Mouse (Mus musculus): ENCODE data around the gene Tfr2. TPM values are rescaled to one million over a fixed set of nuclear protein-coding genes. Genes with fewer than 3 reads are reported as not detected.

The Tfr2 gene
- 1 to 10 TPM; 8.1 to 8.9 TPM for total RNA-seq (2021)

- DNase-seq (ENCODE audit: low spot score in 2 of 2) = no peak
- intact Hi-C loops (cut with DNase I) = no loop called here
Observed at GRCm38 (mm10) chr5:137569665-137570064, at the start of gene Tfr2. Gene Tfr2 (plus strand): TSS chr5:137569840.

GRCm38 (mm10) chr5:137521861-137522260 is 47.8 kb upstream of the Tfr2 start:
- no peak for DNase-seq (ENCODE audit: low spot score in 2 of 2)
- intact Hi-C loops (cut with DNase I) = no loop called here

- DNase-seq (ENCODE audit: low spot score in 2 of 2) = no peak
- intact Hi-C loops (cut with DNase I) = no loop called here
Observed at GRCm38 (mm10) chr5:137522711-137523110, 46.9 kb upstream of the Tfr2 start.

- intact Hi-C loops (cut with DNase I) = no loop called here
- no peak for DNase-seq (ENCODE audit: low spot score in 2 of 2)
Observed at GRCm38 (mm10) chr5:137523396-137524250, 46.0 kb upstream of the Tfr2 start.

GRCm38 (mm10) chr5:137524251-137524515 is 45.5 kb upstream of the Tfr2 start:
- intact Hi-C loops (cut with DNase I) = no loop called here
- DNase-seq (ENCODE audit: low spot score in 2 of 2) = no peak

GRCm38 (mm10) chr5:137524671-137525070 is 45.0 kb upstream of the Tfr2 start:
- DNase-seq (ENCODE audit: low spot score in 2 of 2) = no peak

GRCm38 (mm10) chr5:137525511-137525910 is 44.1 kb upstream of the Tfr2 start:
- DNase-seq (ENCODE audit: low spot score in 2 of 2) = no peak
- intact Hi-C loops (cut with DNase I) = no loop called here

More at GRCm38 (mm10) chr5:137524671-137525070, 45.0 kb upstream of the Tfr2 start:
- intact Hi-C loops (cut with DNase I) = no loop called here

GRCm38 (mm10) chr5:137526192-137526936 is 43.3 kb upstream of the Tfr2 start:
- intact Hi-C loops (cut with DNase I) = no loop called here
- DNase-seq (ENCODE audit: low spot score in 2 of 2) = peak in 1 of 2 experiments; percentile 62

GRCm38 (mm10) chr5:137527413-137527812 is 42.2 kb upstream of the Tfr2 start:
- no peak for DNase-seq (ENCODE audit: low spot score in 2 of 2)
- intact Hi-C loops (cut with DNase I) = no loop called here

GRCm38 (mm10) chr5:137528247-137528968 is 41.2 kb upstream of the Tfr2 start:
- intact Hi-C loops (cut with DNase I) = no loop called here
- DNase-seq (ENCODE audit: low spot score in 2 of 2) = no peak

GRCm38 (mm10) chr5:137529221-137529995 is 40.2 kb upstream of the Tfr2 start:
- intact Hi-C loops (cut with DNase I) = no loop called here
- DNase-seq (ENCODE audit: low spot score in 2 of 2) = no peak

GRCm38 (mm10) chr5:137530075-137530474 is 39.6 kb upstream of the Tfr2 start:
- peak in 1 of 2 experiments; percentile 33 for DNase-seq (ENCODE audit: low spot score in 2 of 2)
- intact Hi-C loops (cut with DNase I) = loop anchor here (5.0 to 10.0 kb wide), 2 partner anchors 227 to 495 kb away; no protein-coding TSS in a partner anchor

GRCm38 (mm10) chr5:137530588-137531413 is 38.8 kb upstream of the Tfr2 start:
- peak; percentile 83 to 89 for DNase-seq (ENCODE audit: low spot score in 2 of 2)
- intact Hi-C loops (cut with DNase I) = loop anchor here (5.0 to 10.0 kb wide), 2 partner anchors 226 to 496 kb away; no protein-coding TSS in a partner anchor

- intact Hi-C loops (cut with DNase I) = loop anchor here (2.0 to 10.0 kb wide), 4 partner anchors 21 to 497 kb away; partner anchors contain the start of gene Mospd3
Observed at GRCm38 (mm10) chr5:137531414-137532130, 38.1 kb upstream of the Tfr2 start.

GRCm38 (mm10) chr5:137532131-137532807 is 37.4 kb upstream of the Tfr2 start:
- peak in 1 of 2 experiments; percentile 42 for DNase-seq (ENCODE audit: low spot score in 2 of 2)
- intact Hi-C loops (cut with DNase I) = loop anchor here (2.0 to 10.0 kb wide), 4 partner anchors 21 to 497 kb away; partner anchors contain the start of gene Mospd3

More at GRCm38 (mm10) chr5:137531414-137532130, 38.1 kb upstream of the Tfr2 start:
- DNase-seq (ENCODE audit: low spot score in 2 of 2) = peak; percentile 48 to 56

- intact Hi-C loops (cut with DNase I) = loop anchor here (1.0 to 10.0 kb wide), 7 partner anchors 21 to 498 kb away; partner anchors contain the start of genes Actl6b, Fbxo24, Gm20605 and Lrch4
- no peak for DNase-seq (ENCODE audit: low spot score in 2 of 2)
Observed at GRCm38 (mm10) chr5:137532808-137533116, 36.9 kb upstream of the Tfr2 start.

Measured in left cerebral cortex, postnatal 25 days (tissue).